Mouse (Mus musculus) CH12.LX (cell line): Measurements from ENCODE around the gene Ern1.

Experiments
- CTCF ChIP-seq, 2 experiments: IDR thresholded peaks in 1 of 2; conservative IDR thresholded peaks in 1 of 2; 2 replicates each; pipeline ENCODE4 v1.5.1; 2011 to 2012; ENCODE audit warnings: low read depth in 2 of 2, low read length in 2 of 2, improper control_type of control experiment in 1 of 2, inconsistent platforms in 1 of 2, mild to moderate bottlenecking in 1 of 2, moderate library complexity in 1 of 2
- ELF1 ChIP-seq: IDR thresholded peaks from 2 replicates; pipeline ENCODE4 v1.6.1; 2014; ENCODE audit warnings: low read depth, mild to moderate bottlenecking, inconsistent platforms, low read length, improper control_type of control experiment
- MAFK ChIP-seq: IDR thresholded peaks from 2 replicates; pipeline ENCODE4 v1.6.1; 2011; ENCODE audit warnings: low read length, improper control_type of control experiment; ENCODE audit not compliant: insufficient replicate concordance
- MEF2A ChIP-seq: IDR thresholded peaks from 2 replicates; pipeline ENCODE4 v1.6.1; 2014; ENCODE audit warnings: low read depth, mild to moderate bottlenecking, inconsistent platforms, low read length, improper control_type of control experiment, borderline replicate concordance
- NELFE ChIP-seq: IDR thresholded peaks from 2 replicates; pipeline ENCODE4 v1.6.1; 2011; ENCODE audit warnings: low read depth, low read length, improper control_type of control experiment
- POLR2A ChIP-seq: IDR thresholded peaks from 2 replicates; pipeline ENCODE4 v1.6.1; 2011; ENCODE audit warnings: low read depth, mild to moderate bottlenecking, improper control_type of control experiment, low read length
- TCF12 ChIP-seq: IDR thresholded peaks from 2 replicates; pipeline ENCODE4 v1.6.1; 2014; ENCODE audit warnings: low read depth, mild to moderate bottlenecking, inconsistent platforms, low read length, improper control_type of control experiment

DNA sequence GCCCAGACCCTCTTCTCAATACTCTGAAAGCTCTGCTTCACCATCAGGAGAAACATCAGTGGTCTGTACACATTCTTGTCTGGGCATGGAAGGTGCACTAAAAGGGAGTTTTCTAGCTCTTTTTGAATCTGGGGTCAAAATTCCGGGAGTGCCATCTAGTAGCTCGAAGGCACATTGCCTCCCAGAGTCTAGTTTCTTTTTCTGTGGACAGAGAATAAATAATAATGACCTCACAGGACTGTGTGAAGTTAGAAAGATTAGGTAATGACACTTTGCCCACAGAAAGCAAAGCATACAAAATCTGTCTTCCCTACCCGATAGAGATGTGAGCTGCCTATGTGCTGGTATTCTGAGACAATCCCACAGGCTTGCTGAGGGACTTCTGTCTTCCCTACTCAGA is 77.1 kb downstream of the Ern1 start:
- TF ChIP-seq ELF1 (no peak), POLR2A (no peak), MEF2A (no peak), NELFE (no peak), CTCF (conservative IDR thresholded peaks at IDR 0.05 in 1 of 2, IDR thresholded peaks at IDR 0.05 in 1 of 2; ENCODE audit: low read depth in 2 of 2, low read length in 2 of 2) (no peak), MAFK (no peak), TCF12 (no peak)
